In genomic region chr11:7105337-7105736, GRCm38 (mm10) we compare ENCODE assay signal across 25 mouse cellular contexts. TPM values are rescaled to one million over a fixed set of nuclear protein-coding genes. Genes with fewer than 3 reads are reported as not detected.
DNase-seq lines count a peak whose midpoint lies in the region; ATAC-seq and TF ChIP-seq lines count a peak whose summit lies in the region.
"Had no signal": no experiment of that assay in that cellular context is flagged by ENCODE, and none has a peak within 500 bp of the region (broad histone marks: within the 10 kb centered on the region; RNA-seq: fewer than 3 reads in every experiment).

No protein-coding gene starts in this region.

- no peak for ATAC-seq in limb, embryonic 14.5 days (ENCODE audit: low FRiP score, low read depth)
- ATAC-seq: CD4-positive, CD25-positive, alpha-beta regulatory T cell, adult 4 months; forebrain, embryonic 14.5 days; forebrain, postnatal 0 days; intestine, postnatal 0 days had no signal

- no peak overlapping the region for H3K4me3 ChIP-seq in limb, embryonic 14.5 days (replicated peaks; ENCODE audit: low read length)
- no peak overlapping the region for H3K4me3 ChIP-seq in limb, embryonic 10.5 days
- no peak overlapping the region for H3K4me3 ChIP-seq in cortical plate, adult 2 months (ENCODE audit: insufficient read depth, low read length)
- H3K4me3 ChIP-seq: gastrocnemius, adult 2 months; hindbrain, embryonic 12.5 days; hindbrain, embryonic 15.5 days had no signal

- no peak for TF ChIP-seq CTCF in cortical plate, adult 2 months (IDR thresholded peaks at IDR 0.05; ENCODE audit: extremely low read depth, insufficient read depth, low read length)

- no peaks in the 10 kb centered on the region for H3K36me3 ChIP-seq in limb, embryonic 14.5 days (ENCODE audit: control insufficient read depth, insufficient read depth, low read length)
- H3K36me3 ChIP-seq in limb, embryonic 10.5 days: no peaks in the 10 kb centered on the region

- no peak overlapping the region for H3K9ac ChIP-seq in limb, embryonic 14.5 days (ENCODE audit: low read depth, low read length, severe bottlenecking)
- H3K9ac ChIP-seq: forebrain, postnatal 0 days; hindbrain, embryonic 12.5 days; hindbrain, embryonic 15.5 days had no signal

- DNase-seq in adrenal gland, adult 8-10 months: peak; percentile 13
- no peak for DNase-seq in adrenal gland, postnatal 25 days
- peak; percentile 4 for DNase-seq in limb, embryonic 14.5 days (ENCODE audit: low spot score)
- DNase-seq in limb, embryonic 10.5 days (ENCODE audit: low spot score): no peak
- DNase-seq in NIH3T3 (ENCODE audit: low read depth): peak; percentile 76
- no peak for DNase-seq in left cerebral cortex, postnatal 4 days
- DNase-seq in right cerebral cortex, postnatal 10 days (ENCODE audit: low spot score in 2 of 2): no peak
- DNase-seq: adrenal gland, postnatal 10 days; cerebellum, adult 11-12 months; cerebellum, adult 8-10 months; cerebellum, postnatal 10 days; cerebellum, postnatal 36 days; forebrain, postnatal 0 days; gastrocnemius, adult 2 months; gastrocnemius, postnatal 14 days; heart, adult 11 months; kidney, adult 2 months had no signal

- no peak overlapping the region for H3K27ac ChIP-seq in limb, embryonic 14.5 days (replicated peaks; ENCODE audit: low read depth, low read length)
- H3K27ac ChIP-seq in limb, embryonic 10.5 days: no peak overlapping the region
- H3K27ac ChIP-seq in cortical plate, adult 2 months (ENCODE audit: insufficient read depth, low read length): 0 out of 2 replicates have a peak overlapping the region, but pooled peaks have one; percentile 37
- H3K27ac ChIP-seq: gastrocnemius, adult 2 months; hindbrain, embryonic 12.5 days; hindbrain, embryonic 15.5 days had no signal

- H3K27me3 ChIP-seq in limb, embryonic 14.5 days (ENCODE audit: control insufficient read depth, insufficient read depth, low read length): no peaks in the 10 kb centered on the region
- H3K27me3 ChIP-seq in limb, embryonic 10.5 days (ENCODE audit: low read depth, poor library complexity, severe bottlenecking): no peaks in the 10 kb centered on the region
- H3K27me3 ChIP-seq: hindbrain, embryonic 12.5 days; hindbrain, embryonic 15.5 days had no signal

- no peaks in the 10 kb centered on the region for H3K9me3 ChIP-seq in limb, embryonic 14.5 days (ENCODE audit: control insufficient read depth, low read length)
- H3K9me3 ChIP-seq in limb, embryonic 10.5 days (replicated peaks): no peaks in the 10 kb centered on the region
- H3K9me3 ChIP-seq: hindbrain, embryonic 12.5 days; hindbrain, embryonic 15.5 days had no signal

- no peaks in the 10 kb centered on the region for H3K4me1 ChIP-seq in limb, embryonic 14.5 days (ENCODE audit: control insufficient read depth, insufficient read depth, low read length)
- H3K4me1 ChIP-seq in limb, embryonic 10.5 days: no peaks in the 10 kb centered on the region
- H3K4me1 ChIP-seq in cortical plate, adult 2 months (ENCODE audit: control insufficient read depth, insufficient read depth, low read length): peaks cover 8% of the 10 kb centered on the region

- TF ChIP-seq POLR2A in limb, embryonic 14.5 days (IDR thresholded peaks at IDR 0.05; ENCODE audit: borderline replicate concordance, extremely low read depth, insufficient read depth, insufficient read length): no peak
- TF ChIP-seq POLR2A in cortical plate, adult 2 months (IDR thresholded peaks at IDR 0.05; ENCODE audit: extremely low read depth, insufficient read depth, low read length): no peak

- 90% methylated on average over 8 of the region's 8 CpGs for WGBS in limb, embryonic 14.5 days
- WGBS in limb, embryonic 10.5 days: 92% methylated on average over 8 of the region's 8 CpGs

- intact Hi-C loops in left cerebral cortex, postnatal 4 days (cut with DNase I): no loop called here

- no peak overlapping the region for H3K4me2 ChIP-seq in limb, embryonic 14.5 days (replicated peaks; ENCODE audit: low read depth, low read length, severe bottlenecking)
- H3K4me2 ChIP-seq: heart, embryonic 11.5 days; hindbrain, embryonic 12.5 days; hindbrain, embryonic 15.5 days had no signal

RNA-seq across cellular contexts. Expression of gene Adcy1, which starts 42.0 kb away (rescaled TPM):
- total RNA-seq in adrenal gland, adult 8-10 months (2022): 1 to 10 TPM; 3.7 to 6.5 (median 5.2) TPM
- 3.0 and 4.2 TPM in 2 replicates for total RNA-seq in adrenal gland, postnatal 25 days (2021)
- 3.1 and 3.9 TPM in 2 replicates for polyA plus RNA-seq in limb, embryonic 14.5 days (2012; rRNA removed)
- polyA plus RNA-seq in limb, embryonic 14.5 days (2014; fragmentation: Nextera tagmentation; extraction: Ambion mirVana): 1.8 and 2.0 TPM in 2 replicates
- polyA plus RNA-seq in limb, embryonic 10.5 days (2016; fragmentation: Nextera tagmentation; extraction: Ambion mirVana): 0.61 and 0.62 TPM in 2 replicates
- 181 and 217 TPM in 2 replicates for polyA plus RNA-seq in cortical plate, adult 2 months (2012; rRNA removed)
- 100 to 1,000 TPM; 328 to 375 TPM for total RNA-seq in left cerebral cortex, postnatal 4 days (2021)
- total RNA-seq: hematopoietic stem cell, adult 5-6 weeks had no signal
- polyA plus RNA-seq: CD4-positive, CD25-positive, alpha-beta regulatory T cell, adult 4 months had no signal

Comparison
In these comparisons a context has a peak if more than half of its experiments do, and no peak if none do; other contexts are left out.
1. DNase-seq: peak in adrenal gland, adult 8-10 months (single experiment), limb, embryonic 14.5 days (single experiment) and NIH3T3 (single experiment); none in adrenal gland, postnatal 25 days (single experiment), limb, embryonic 10.5 days (single experiment), left cerebral cortex, postnatal 4 days (single experiment) and right cerebral cortex, postnatal 10 days (0 of 2).
2. RNA of gene Adcy1, which starts 42.0 kb away (total RNA-seq): 328 to 375 TPM in left cerebral cortex, postnatal 4 days; 3.7 to 6.5 TPM in adrenal gland, adult 8-10 months and 3.0 to 4.2 TPM in adrenal gland, postnatal 25 days; every median in the first group is over 10 times any median in the second.